Mouse (Mus musculus) kidney, adult 10 weeks (tissue): ENCODE data around the gene Wnt5a. TPM values are rescaled to one million over a fixed set of nuclear protein-coding genes. Genes with fewer than 3 reads are reported as not detected.

Source experiments
- polyA plus RNA-seq: library from polyadenylated mRNA; stranded (reverse); fragments of 350-450 nt; fragmentation: Illumina TruSeq; extraction: RNeasy Lipid Tissue Mini Kit (QIAGEN cat#74804); gene quantifications from one replicate; pipeline ENCODE4 v1.2.3, GENCODE M21; 2014; ENCODE audit warnings: low read depth, low replicate concordance

Gene Wnt5a
- 14.9 TPM for polyA plus RNA-seq

DNA sequence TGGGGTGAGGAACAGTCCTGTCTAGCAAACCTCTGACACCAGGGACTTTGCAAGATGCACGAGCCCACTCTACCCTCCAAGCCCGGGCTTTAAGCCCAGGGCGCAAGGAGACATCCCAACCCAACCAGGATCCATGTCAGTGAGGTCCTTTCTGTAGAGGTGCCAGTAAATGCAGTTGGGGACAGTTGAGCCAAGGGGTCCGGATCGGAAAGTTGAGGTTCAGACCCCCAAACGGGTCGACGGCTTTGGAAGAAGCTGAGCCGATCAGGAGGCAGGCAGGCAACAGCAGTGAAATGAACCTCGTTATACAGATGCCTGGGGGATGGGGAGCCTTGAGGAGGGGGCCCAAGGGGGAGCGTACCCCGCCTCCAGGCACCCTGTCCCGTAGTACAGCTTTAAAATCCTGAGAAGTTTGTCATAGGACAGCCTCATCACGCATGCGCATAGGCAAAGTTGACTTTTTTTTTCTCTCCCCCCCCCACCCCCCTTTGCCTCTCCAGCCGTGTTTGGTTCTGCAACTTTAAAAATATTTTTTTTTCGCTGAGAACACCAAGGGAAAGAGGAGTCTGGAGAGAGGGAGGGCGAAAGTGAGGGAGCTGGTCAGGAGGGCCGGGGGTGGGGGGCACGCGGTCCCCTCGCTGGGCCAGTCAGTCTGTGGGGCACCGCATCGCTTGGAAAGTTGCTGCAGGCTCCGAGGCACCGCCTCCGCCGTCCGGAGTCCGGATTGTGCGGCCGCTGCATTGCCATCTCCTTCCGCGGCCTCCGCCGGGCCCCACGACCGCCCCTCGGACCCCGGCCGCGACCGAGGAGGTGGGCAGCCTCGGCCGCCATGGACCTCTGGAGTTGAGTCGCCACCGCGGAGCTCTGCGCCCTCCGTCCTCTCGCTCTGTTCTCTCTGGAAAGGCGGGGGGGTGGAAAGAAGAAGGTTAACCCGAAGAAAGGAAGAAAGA, at the start of gene Wnt5a:
TSS of gene Wnt5a (plus strand) at position 650 of the 950 bp plus-strand sequence.

